Mouse (Mus musculus) G1E (cell line): ENCODE data around the gene Gm16503.

Source experiments
- CTCF ChIP-seq: IDR thresholded peaks from 2 replicates; pipeline ENCODE4 v1.5.1; 2012; ENCODE audit warnings: low read depth, low read length, inconsistent platforms, mixed read lengths
- GATA1 ChIP-seq: IDR thresholded peaks from 2 replicates; pipeline ENCODE4 v1.6.1; 2012; ENCODE audit warnings: borderline replicate concordance, low read length, inconsistent platforms, mixed read lengths
- GATA2 ChIP-seq: IDR thresholded peaks from 2 replicates; pipeline ENCODE4 v1.6.1; 2012; ENCODE audit warnings: low read depth, low read length, inconsistent platforms, borderline replicate concordance
- POLR2AphosphoS5 ChIP-seq: IDR thresholded peaks from 2 replicates; pipeline ENCODE4 v1.6.1; 2012; ENCODE audit warnings: low read depth, low read length, inconsistent platforms; ENCODE audit not compliant: insufficient replicate concordance
- TAL1 ChIP-seq: conservative IDR thresholded peaks from 2 replicates; pipeline ENCODE4 v1.6.1; 2012; ENCODE audit warnings: low read depth, low read length, inconsistent platforms, mixed read lengths

DNA sequence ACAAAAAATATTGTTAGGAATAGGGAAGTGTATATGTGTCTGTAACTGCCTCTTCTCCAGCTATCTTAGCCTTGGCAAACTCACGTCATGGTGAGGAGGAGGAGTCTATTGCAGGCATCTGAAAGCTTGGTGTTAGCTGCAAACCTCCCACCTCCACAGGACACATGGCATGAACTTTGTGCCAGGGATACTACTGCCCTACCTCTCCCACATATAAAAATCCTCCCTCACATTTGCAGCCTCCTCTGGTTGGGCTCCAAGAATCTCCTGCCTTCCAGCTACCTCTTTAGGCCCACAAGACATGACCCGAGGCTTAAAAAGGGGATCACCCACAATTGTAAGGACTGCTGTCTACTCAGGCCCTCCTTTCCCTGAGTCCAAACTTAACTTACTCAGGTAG is 2.3 kb upstream of the Gm16503 start:
- no peak for TF ChIP-seq TAL1
- TF ChIP-seq GATA2, result no peak
- no peak for TF ChIP-seq CTCF
- TF ChIP-seq GATA1, result no peak
- no peak for TF ChIP-seq POLR2AphosphoS5
